Mouse (Mus musculus) olfactory bulb, adult 2 months (tissue): Measurements from ENCODE around the gene Tmem54.

Experiments used
- CTCF ChIP-seq: fragments of 200-500 bp; IDR thresholded peaks from 2 replicates; pipeline ENCODE4 v1.5.1; 2012; ENCODE audit warnings: low read depth, mild to moderate bottlenecking, low read length, moderate library complexity; ENCODE audit not compliant: insufficient read depth
- POLR2A ChIP-seq: fragments of 200-500 bp; IDR thresholded peaks from 2 replicates; pipeline ENCODE4 v1.6.1; 2012; ENCODE audit warnings: mild to moderate bottlenecking, low read depth, low read length, moderate library complexity; ENCODE audit not compliant: insufficient read depth

DNA sequence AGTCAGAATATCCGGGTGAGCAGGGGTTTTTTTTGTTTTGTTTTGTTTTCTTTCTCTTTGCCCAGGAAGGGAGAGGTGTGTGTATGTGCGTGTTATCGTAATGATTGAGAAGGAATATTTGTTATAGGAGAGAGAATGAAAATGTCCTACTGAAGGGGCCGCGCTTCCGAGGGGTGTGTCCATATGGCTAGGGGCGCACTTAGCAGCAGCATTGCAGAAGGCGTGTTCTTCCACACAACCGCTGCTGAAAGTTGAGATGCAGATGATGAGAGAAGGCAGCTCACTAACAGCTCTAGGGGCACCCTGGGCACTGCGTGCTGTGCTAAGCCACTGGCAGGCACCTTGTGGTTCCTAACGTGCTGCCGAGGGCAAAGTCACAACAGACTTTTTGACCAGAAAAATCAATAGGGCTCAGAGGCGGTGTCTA, 46.2 kb upstream of the Tmem54 start:
- TF ChIP-seq CTCF = no peak
- no peak for TF ChIP-seq POLR2A
